ENCODE assay signal across 9 mouse cellular contexts in genomic region chr4:65127291-65127590, GRCm38 (mm10). TPM values are rescaled to one million over a fixed set of nuclear protein-coding genes. Genes with fewer than 3 reads are reported as not detected.
DNase-seq lines count a peak whose midpoint lies in the region; ATAC-seq and TF ChIP-seq lines count a peak whose summit lies in the region.
"Had no signal": no experiment of that assay in that cellular context is flagged by ENCODE, and none has a peak within 500 bp of the region (broad histone marks: within the 10 kb centered on the region; RNA-seq: fewer than 3 reads in every experiment).

No protein-coding gene starts in this region.

- H3K4me1 ChIP-seq in intestine, embryonic 14.5 days (replicated peaks; ENCODE audit: control insufficient read depth, insufficient read depth, low read length) = peaks cover 10% of the 10 kb centered on the region; the same call in 1 of the 2 replicates
- no peaks in the 10 kb centered on the region; the same call in 1 of the 2 replicates for H3K4me1 ChIP-seq in liver, postnatal 0 days (ENCODE audit: insufficient read depth)

- peak; percentile 28 for DNase-seq in adrenal gland, postnatal 25 days
- peak; percentile 76 for DNase-seq in cerebellum, postnatal 25 days
- DNase-seq in intestine, embryonic 14.5 days (ENCODE audit: low spot score) = peak; percentile 59
- DNase-seq in liver, postnatal 0 days = peak; percentile 17
- DNase-seq in testis, postnatal 10 days (ENCODE audit: low spot score) = peak; percentile 54
- DNase-seq in left cerebral cortex, postnatal 14 days (ENCODE audit: low spot score in 2 of 2) = no peak
- DNase-seq in right cerebral cortex, postnatal 4 days = no peak

- ATAC-seq in granulocyte monocyte progenitor cell, adult 5-6 weeks (replicated peaks; ENCODE audit: poor library complexity, severe bottlenecking) = 0 out of 2 replicates have a peak, but pooled peaks have one; percentile 8
- no peak for ATAC-seq in intestine, embryonic 14.5 days (replicated peaks; ENCODE audit: low FRiP score, low TSS enrichment, low read depth)
- ATAC-seq in liver, postnatal 0 days = peak; percentile 54

- no peak overlapping the region for H3K9ac ChIP-seq in intestine, embryonic 14.5 days (ENCODE audit: low read length)
- no peak overlapping the region for H3K9ac ChIP-seq in liver, postnatal 0 days (replicated peaks)
- H3K9ac ChIP-seq: liver, embryonic 14.5 days had no signal

- peak overlapping the region; percentile 86 for H3K4me2 ChIP-seq in intestine, embryonic 14.5 days (ENCODE audit: low read length)
- peak overlapping the region; percentile 66 for H3K4me2 ChIP-seq in liver, postnatal 0 days (ENCODE audit: low read depth, low read length)

- no peak for TF ChIP-seq CTCF in liver, postnatal 0 days (IDR thresholded peaks at IDR 0.05; ENCODE audit: low read depth)

- H3K27ac ChIP-seq in intestine, embryonic 14.5 days (ENCODE audit: low read depth) = no peak overlapping the region
- H3K27ac ChIP-seq in liver, postnatal 0 days (ENCODE audit: low read depth) = no peak overlapping the region
- H3K27ac ChIP-seq: liver, embryonic 14.5 days had no signal

- WGBS in intestine, embryonic 14.5 days = 24% methylated on average over 6 of the region's 6 CpGs
- 40% methylated on average over 6 of the region's 6 CpGs for WGBS in liver, postnatal 0 days (ENCODE audit: insufficient replicate concordance)

- peak overlapping the region; percentile 43; the same call in 1 of the 2 replicates for H3K4me3 ChIP-seq in intestine, embryonic 14.5 days (ENCODE audit: low read depth, low read length)
- no peak overlapping the region for H3K4me3 ChIP-seq in liver, postnatal 0 days (ENCODE audit: low read depth, low read length)

- intact Hi-C loops in left cerebral cortex, postnatal 14 days (cut with DNase I) = loop anchor here (10.0 kb wide), 1 partner anchor 458 kb away; no protein-coding TSS in a partner anchor

- H3K9me3 ChIP-seq in intestine, embryonic 14.5 days (ENCODE audit: control insufficient read depth, low read length) = no peaks in the 10 kb centered on the region
- H3K9me3 ChIP-seq in liver, postnatal 0 days (ENCODE audit: low read length) = no peaks in the 10 kb centered on the region

- H3K36me3 ChIP-seq in intestine, embryonic 14.5 days (ENCODE audit: control insufficient read depth, insufficient read depth, low read length) = no peaks in the 10 kb centered on the region
- no peaks in the 10 kb centered on the region for H3K36me3 ChIP-seq in liver, postnatal 0 days (replicated peaks; ENCODE audit: insufficient read depth, low read length)

- no peak for TF ChIP-seq EP300 in liver, postnatal 0 days (IDR thresholded peaks at IDR 0.05; ENCODE audit: low read depth)

- peaks cover 32% of the 10 kb centered on the region for H3K27me3 ChIP-seq in intestine, embryonic 14.5 days (replicated peaks; ENCODE audit: control insufficient read depth, insufficient read depth, low read length)
- peaks cover 18% of the 10 kb centered on the region for H3K27me3 ChIP-seq in liver, postnatal 0 days (ENCODE audit: insufficient read depth, low read length)

RNA-seq across cellular contexts. Expression of gene Pappa, which starts 3.3 kb away (rescaled TPM):
- 0.33 and 0.39 TPM in 2 replicates for total RNA-seq in adrenal gland, postnatal 25 days (2021)
- not detected in 2 replicates for total RNA-seq in granulocyte monocyte progenitor cell, adult 5-6 weeks (2014; fragmentation: Nextera tagmentation)
- not detected in 2 replicates for total RNA-seq in granulocyte monocyte progenitor cell, adult 5-6 weeks (2017)
- polyA plus RNA-seq in intestine, embryonic 14.5 days (2014; fragmentation: Nextera tagmentation; extraction: Ambion mirVana) = 0.77 and 1.0 TPM in 2 replicates
- 0.01 and 0.02 TPM in 2 replicates for polyA plus RNA-seq in liver, postnatal 0 days (2015; fragmentation: Nextera tagmentation; extraction: Ambion mirVana)
- total RNA-seq in left cerebral cortex, postnatal 14 days (2021) = under 1 TPM; 0.29 to 0.47 TPM

Comparison
In these comparisons a context has a peak if more than half of its experiments do, and no peak if none do; other contexts are left out.
1. DNase-seq: peak in adrenal gland, postnatal 25 days (single experiment), cerebellum, postnatal 25 days (2 of 2), intestine, embryonic 14.5 days (single experiment), liver, postnatal 0 days (single experiment) and testis, postnatal 10 days (single experiment); none in left cerebral cortex, postnatal 14 days (0 of 2) and right cerebral cortex, postnatal 4 days (single experiment).